Mouse (Mus musculus) E14TG2a.4 (cell line): ENCODE results near the gene Grk6.

Experiments used
- H3K27me3 ChIP-seq: 2 replicates; pipeline ENCODE4 v1.6.1; 2014; ENCODE audit warnings: low read length, control low read depth; ENCODE audit not compliant: insufficient read depth
- H3K36me3 ChIP-seq: 2 replicates; pipeline ENCODE4 v1.6.1; 2014; ENCODE audit warnings: low read length, control low read depth; ENCODE audit not compliant: insufficient read depth
- H3K4me1 ChIP-seq: replicated peaks from 2 replicates; pipeline ENCODE4 v1.6.1; 2014; ENCODE audit warnings: low read depth, low read length, control low read depth
- H3K4me3 ChIP-seq: replicated peaks from 2 replicates; pipeline ENCODE4 v1.5.1; 2014; ENCODE audit warnings: mild to moderate bottlenecking, low read length
- H3K9me3 ChIP-seq: 2 replicates; pipeline ENCODE4 v1.6.1; 2014; ENCODE audit warnings: low read length, control low read depth
- CTCF ChIP-seq: conservative IDR thresholded peaks from 2 replicates; pipeline ENCODE4 v1.5.1; 2014; ENCODE audit warnings: low read length
- NANOG ChIP-seq: IDR thresholded peaks from 2 replicates; pipeline ENCODE4 v1.6.1; 2014; ENCODE audit warnings: borderline replicate concordance, low read length, mixed read lengths
- POU5F1 ChIP-seq: IDR thresholded peaks from 2 replicates; pipeline ENCODE4 v1.6.1; 2014; ENCODE audit warnings: low read length, borderline replicate concordance

The Grk6 gene

DNA sequence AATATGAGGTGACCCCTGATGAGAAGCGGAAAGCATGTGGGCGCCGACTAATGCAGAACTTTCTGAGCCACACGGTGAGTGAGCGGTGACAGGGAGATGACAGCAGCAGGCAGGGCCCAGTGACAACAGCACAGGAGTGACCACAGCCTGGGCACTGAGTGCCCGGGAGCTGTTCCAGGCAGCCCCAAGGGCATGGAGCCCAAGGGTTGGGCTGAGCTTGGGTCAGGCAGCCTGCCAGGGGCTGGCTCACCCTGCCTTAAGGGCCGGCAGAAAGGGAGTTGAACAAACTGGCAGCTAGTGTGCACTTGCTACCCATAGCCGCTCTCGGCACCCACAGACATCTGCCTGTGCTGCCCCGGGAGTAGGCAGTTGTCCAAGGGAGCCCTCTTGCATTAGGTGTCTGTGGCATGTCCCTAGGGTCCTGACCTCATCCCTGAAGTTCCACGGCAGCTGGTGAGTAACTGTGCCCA, 5.7 kb downstream of the Grk6 start:
- Histone ChIP-seq H3K36me3 (peaks cover 90% of the 10 kb centered on the region), H3K4me3 (peak overlapping the region; percentile 51), H3K9me3 (no peaks in the 10 kb centered on the region), H3K27me3 (no peaks in the 10 kb centered on the region), H3K4me1 (peaks cover 85% of the 10 kb centered on the region)
- no peak for TF ChIP-seq POU5F1
- TF ChIP-seq NANOG = no peak
- TF ChIP-seq CTCF = no peak

DNA sequence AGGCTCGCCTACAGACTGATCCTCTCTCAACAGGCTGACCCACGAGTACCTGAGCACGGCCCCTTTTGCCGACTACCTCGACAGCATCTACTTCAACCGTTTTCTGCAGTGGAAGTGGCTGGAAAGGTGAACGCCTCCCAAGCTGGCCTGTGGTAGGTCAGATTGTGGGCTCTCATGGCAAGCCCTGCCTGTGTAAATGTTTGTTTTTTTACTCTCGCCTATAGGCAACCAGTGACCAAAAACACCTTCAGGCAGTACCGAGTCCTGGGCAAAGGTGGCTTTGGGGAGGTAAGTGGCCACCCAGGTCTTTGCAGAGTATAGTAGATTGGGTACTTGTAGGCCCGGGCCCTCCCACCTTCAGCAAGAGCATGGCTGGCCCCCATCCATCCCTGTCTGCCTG, 6.4 kb downstream of the Grk6 start:
- Histone ChIP-seq H3K27me3 (no peaks in the 10 kb centered on the region), H3K36me3 (peaks cover 97% of the 10 kb centered on the region), H3K4me3 (peak overlapping the region; percentile 51), H3K4me1 (peaks cover 83% of the 10 kb centered on the region), H3K9me3 (no peaks in the 10 kb centered on the region)
- TF ChIP-seq POU5F1 (no peak), CTCF (no peak), NANOG (no peak)

DNA sequence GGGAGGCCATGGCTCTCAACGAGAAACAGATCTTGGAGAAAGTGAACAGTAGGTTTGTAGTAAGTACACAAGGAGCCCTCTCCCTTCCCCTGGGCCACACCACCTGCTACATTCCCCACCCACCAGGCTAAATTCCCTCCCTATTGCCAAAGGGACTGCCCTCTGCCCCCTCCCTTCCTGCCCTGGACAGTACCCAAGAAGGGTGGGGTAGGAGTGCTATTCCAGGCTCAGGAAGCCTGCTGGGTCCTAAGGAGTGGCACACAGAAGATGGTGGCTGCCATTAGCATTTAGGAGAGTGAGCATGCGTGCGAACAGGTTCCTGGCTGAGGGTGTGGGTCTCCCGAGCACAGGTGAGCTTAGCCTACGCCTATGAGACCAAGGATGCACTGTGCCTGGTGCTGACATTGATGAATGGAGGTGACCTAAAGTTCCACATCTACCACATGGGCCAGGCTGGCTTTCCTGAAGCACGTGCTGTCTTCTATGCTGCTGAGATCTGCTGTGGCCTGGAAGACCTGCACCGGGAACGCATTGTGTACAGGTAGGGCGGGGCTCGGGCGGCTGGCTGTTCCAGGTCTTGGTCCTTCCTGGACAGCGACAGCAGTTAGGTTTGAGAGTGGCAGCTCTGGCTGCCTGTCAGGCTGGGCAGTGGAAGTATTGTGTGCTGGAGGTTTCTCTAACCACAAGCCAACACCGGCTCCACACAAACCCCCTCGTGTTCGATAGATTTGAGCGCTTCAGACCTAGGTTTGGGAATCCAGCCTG, 7.1 kb downstream of the Grk6 start:
- H3K36me3 ChIP-seq = peaks cover 97% of the 10 kb centered on the region
- H3K9me3 ChIP-seq = no peaks in the 10 kb centered on the region
- TF ChIP-seq CTCF (no peak), POU5F1 (no peak), NANOG (no peak)
- peaks cover 79% of the 10 kb centered on the region for H3K4me1 ChIP-seq
- H3K27me3 ChIP-seq = no peaks in the 10 kb centered on the region
- peak overlapping the region; percentile 51 for H3K4me3 ChIP-seq

DNA sequence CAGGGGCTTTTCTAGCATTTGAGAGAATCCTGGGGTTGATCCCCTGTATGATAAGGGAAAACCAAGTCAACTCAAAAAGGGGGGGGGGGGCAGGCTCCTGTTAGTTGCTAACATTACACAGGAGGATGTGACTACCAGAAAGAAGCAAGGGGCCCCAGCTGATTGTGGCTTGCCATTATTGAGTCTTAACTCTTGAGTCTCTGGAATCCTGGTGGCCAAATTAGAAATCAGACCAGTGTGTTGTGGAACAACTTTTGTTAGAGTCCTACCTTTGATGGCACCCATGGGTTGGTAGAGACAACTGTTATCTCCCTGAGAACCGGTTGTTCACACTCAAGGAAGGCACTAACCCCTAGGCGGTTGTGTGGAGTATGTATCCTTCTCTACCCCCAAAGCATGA, 18.1 kb downstream of the Grk6 start:
- H3K4me1 ChIP-seq = peaks cover 61% of the 10 kb centered on the region
- H3K4me3 ChIP-seq = no peak overlapping the region
- H3K36me3 ChIP-seq = peaks cover 62% of the 10 kb centered on the region
- H3K9me3 ChIP-seq = no peaks in the 10 kb centered on the region
- TF ChIP-seq POU5F1 = no peak
- TF ChIP-seq CTCF = no peak
- TF ChIP-seq NANOG = no peak
- peaks cover 32% of the 10 kb centered on the region for H3K27me3 ChIP-seq

DNA sequence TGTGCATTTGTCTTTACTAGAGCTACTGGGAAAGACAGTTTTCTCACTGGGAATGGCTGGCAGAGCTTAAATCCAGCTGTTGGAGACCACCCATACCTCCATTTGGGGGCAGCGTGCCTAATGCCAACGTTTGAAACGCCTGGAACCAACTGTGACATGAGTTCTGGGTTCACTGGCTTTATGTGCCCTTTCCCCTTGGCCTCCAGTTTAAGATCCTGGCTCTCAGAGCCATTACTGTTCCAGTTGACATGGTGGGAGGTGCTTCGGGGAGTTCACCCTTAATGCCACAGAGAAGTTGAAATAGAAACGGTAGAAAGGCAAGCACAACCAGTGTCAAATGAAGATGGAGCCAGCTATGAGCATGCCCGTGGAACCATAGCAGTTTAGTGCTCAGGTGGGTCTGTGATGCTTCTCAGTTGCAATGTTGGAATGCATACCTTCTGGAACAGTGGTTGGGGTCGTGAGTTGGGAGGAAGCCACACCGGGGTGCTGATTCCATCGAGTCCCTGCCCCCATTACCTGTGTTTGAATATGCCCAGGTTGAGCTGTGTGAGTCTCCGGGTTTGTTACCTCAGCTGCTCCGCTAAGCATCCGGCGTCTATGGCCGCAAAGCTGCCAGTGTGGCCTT, 18.6 kb downstream of the Grk6 start:
- Histone ChIP-seq H3K4me3 (peak overlapping the region; percentile 90), H3K36me3 (peaks cover 56% of the 10 kb centered on the region), H3K9me3 (no peaks in the 10 kb centered on the region), H3K27me3 (peaks cover 38% of the 10 kb centered on the region), H3K4me1 (peaks cover 58% of the 10 kb centered on the region)
- TF ChIP-seq CTCF (no peak), NANOG (no peak), POU5F1 (no peak)

DNA sequence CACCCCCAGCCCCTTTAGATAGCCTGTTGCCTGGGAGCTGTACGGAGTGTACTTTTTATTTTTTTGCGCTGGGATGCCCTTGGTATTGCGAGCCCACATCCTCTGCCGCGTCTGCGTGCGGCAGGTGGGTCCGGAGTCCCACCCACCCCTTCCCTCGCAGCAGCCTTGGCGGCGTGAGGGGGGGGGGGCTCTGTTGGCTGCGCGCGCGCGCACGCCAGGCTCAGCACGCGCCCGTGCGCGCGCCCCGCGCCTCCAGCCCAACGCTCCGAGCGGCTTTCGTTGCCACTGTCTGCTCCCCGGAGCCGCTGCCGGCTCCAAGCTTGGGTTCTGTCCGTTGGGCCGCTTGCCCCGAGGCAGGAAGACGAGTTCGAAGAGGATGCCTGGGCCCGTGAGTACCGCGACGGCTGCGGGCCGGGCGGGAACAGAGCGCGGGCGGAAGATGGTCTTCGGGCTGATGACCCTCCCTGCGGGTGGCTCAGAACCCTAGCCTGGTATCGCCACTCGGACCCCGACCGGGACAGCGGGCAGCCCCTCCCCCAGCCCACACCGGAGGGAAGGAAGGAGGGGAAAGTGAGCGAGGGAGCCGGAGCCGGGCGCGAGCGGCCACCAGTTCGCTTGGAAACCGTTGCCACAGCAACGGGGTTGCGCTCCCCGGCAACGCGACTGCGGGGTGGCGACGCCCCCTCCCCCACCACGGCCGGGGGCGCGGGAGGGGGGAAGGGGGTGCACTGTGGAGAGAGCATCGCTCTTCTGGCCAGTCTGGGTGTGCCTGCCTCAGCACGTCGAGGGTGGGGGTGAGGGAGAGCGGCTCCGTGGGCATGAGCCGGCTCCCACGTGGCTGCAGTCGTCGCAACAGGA, 19.4 kb downstream of the Grk6 start, which contains the start of gene Prr7:
Gene Prr7, plus strand, starts transcription at position 241 of the 858 bp plus-strand sequence.
- Histone ChIP-seq H3K9me3 (no peaks in the 10 kb centered on the region), H3K27me3 (peaks cover 43% of the 10 kb centered on the region), H3K4me1 (peaks cover 50% of the 10 kb centered on the region), H3K36me3 (peaks cover 49% of the 10 kb centered on the region), H3K4me3 (peak within 1 kb of the TSS; percentile 90)
- no peak for TF ChIP-seq CTCF

DNA sequence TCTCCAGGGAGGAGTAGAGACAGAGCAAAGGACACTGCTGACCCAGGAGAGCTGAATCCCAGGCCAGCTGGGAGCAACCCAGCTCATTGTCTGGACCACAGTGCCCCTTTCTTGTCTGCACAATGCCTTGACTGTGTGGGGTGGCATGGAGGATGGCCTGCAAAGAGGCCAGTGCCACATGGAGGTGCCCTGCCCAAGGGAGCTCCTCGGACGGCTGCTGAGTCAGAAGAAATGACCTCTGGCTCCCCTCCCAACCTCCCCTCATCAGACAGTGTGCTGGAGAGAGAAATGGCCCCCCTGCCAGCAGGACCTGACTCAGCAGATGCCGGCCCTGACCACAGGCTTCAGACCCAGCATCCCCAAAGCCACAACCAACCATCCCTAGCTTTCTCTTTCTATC, 20.3 kb downstream of the Grk6 start:
- Histone ChIP-seq H3K27me3 (peaks cover 53% of the 10 kb centered on the region), H3K9me3 (no peaks in the 10 kb centered on the region), H3K4me1 (peaks cover 41% of the 10 kb centered on the region), H3K4me3 (peak overlapping the region; percentile 90), H3K36me3 (peaks cover 40% of the 10 kb centered on the region)
- no peak for TF ChIP-seq NANOG
- TF ChIP-seq CTCF = no peak
- TF ChIP-seq POU5F1 = no peak

DNA sequence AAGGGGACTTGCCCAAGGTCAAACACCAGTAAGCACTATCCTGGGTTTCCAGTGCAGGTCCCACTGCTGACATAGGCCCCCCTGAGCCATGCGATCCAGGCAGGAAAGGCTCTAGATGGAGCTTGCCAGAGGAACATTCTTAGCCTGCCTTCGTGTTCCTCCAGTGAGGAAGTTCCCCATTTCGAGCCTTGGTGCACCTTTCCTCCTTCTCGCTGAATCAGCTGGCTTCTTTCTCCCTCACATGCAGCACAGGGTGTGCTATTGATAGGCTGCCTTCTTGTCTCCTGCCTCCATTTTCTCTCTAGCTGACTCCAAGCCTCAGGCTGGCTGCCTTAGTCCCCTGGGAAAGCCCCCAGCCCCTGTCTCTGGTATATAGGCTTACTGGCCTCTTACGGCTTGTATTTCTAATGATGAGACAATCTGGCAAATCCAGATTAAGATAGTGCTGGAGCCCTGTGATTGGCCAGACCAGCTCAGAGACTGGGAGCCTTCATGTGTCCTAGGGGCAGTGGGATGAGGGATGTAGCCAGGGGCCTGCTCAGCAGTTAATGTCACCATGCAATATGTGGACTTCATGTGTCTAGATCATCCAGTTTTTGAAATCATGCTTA, 21.1 kb downstream of the Grk6 start:
- no peaks in the 10 kb centered on the region for H3K9me3 ChIP-seq

More for the DNA sequence above, 21.1 kb downstream of the Grk6 start:
- H3K27me3 ChIP-seq = peaks cover 60% of the 10 kb centered on the region
- peaks cover 32% of the 10 kb centered on the region for H3K36me3 ChIP-seq
- no peak overlapping the region for H3K4me3 ChIP-seq
- no peak for TF ChIP-seq POU5F1
- no peak for TF ChIP-seq NANOG
- no peak for TF ChIP-seq CTCF
- peaks cover 39% of the 10 kb centered on the region for H3K4me1 ChIP-seq
